Mouse (Mus musculus) liver, postnatal 0 days (tissue): ENCODE measurements at regions not wholly inside any gene's neighbourhood (a gene's known extent, or its start where the extent isn't known, plus 50 kb on each side); places are given as distances from the start of the nearest gene placed in this dataset.

Experiments
- CTCF ChIP-seq: sonication (generic); IDR thresholded peaks from 2 replicates; pipeline ENCODE4 v1.5.1; 2016; ENCODE audit warnings: antibody characterized with exemption, low read depth
- EP300 ChIP-seq: IDR thresholded peaks from 2 replicates; pipeline ENCODE4 v1.6.1; 2016; ENCODE audit warnings: antibody characterized with exemption, low read depth, mild to moderate bottlenecking

GRCm38 (mm10) chr13:97672038-97672675 is 88.3 kb downstream of the Gm10260 start:
- no peak for TF ChIP-seq EP300
- TF ChIP-seq CTCF = no peak
